Mouse (Mus musculus) embryonic facial prominence, embryonic 13.5 days (tissue): ENCODE data around the gene Sh3rf1. TPM values are rescaled to one million over a fixed set of nuclear protein-coding genes. Genes with fewer than 3 reads are reported as not detected.
A peak's percentile ranks its signal among the peaks of the same experiment; 100 is the strongest.

Experiments
- ATAC-seq: fragments of 200-750 bp; cut with Nextera tagmentation; 2 replicates; pipeline ENCODE4 v1.8.0; 2017; ENCODE audit warnings: low read depth; ENCODE audit not compliant: insufficient number of reproducible peaks, insufficient read depth, low FRiP score, low TSS enrichment
- H3K27ac ChIP-seq: fragments of 300-500 bp; sonication (generic); 2 replicates; pipeline ENCODE4 v1.5.1; 2015; ENCODE audit warnings: moderate library complexity, mild to moderate bottlenecking, inconsistent platforms
- H3K27me3 ChIP-seq: fragments of 300-500 bp; sonication (generic); 2 replicates; pipeline ENCODE4 v1.6.1; 2015; ENCODE audit warnings: mild to moderate bottlenecking, inconsistent platforms
- H3K36me3 ChIP-seq: fragments of 300-500 bp; sonication (generic); 2 replicates; pipeline ENCODE4 v1.6.1; 2015; ENCODE audit warnings: mild to moderate bottlenecking, inconsistent platforms
- H3K4me1 ChIP-seq: fragments of 300-500 bp; sonication (generic); 2 replicates; pipeline ENCODE4 v1.6.1; 2015; ENCODE audit warnings: inconsistent platforms
- H3K4me2 ChIP-seq: fragments of 300-500 bp; sonication (generic); 2 replicates; pipeline ENCODE4 v1.6.1; 2015; ENCODE audit warnings: moderate library complexity, mild to moderate bottlenecking, inconsistent platforms
- H3K4me3 ChIP-seq: fragments of 300-500 bp; sonication (generic); 2 replicates; pipeline ENCODE4 v1.5.1; 2015; ENCODE audit warnings: mild to moderate bottlenecking, inconsistent platforms
- H3K9ac ChIP-seq: fragments of 300-500 bp; sonication (generic); 2 replicates; pipeline ENCODE4 v1.6.1; 2015; ENCODE audit warnings: mild to moderate bottlenecking, inconsistent platforms
- H3K9me3 ChIP-seq: fragments of 300-500 bp; sonication (generic); 2 replicates; pipeline ENCODE4 v1.6.1; 2016; ENCODE audit warnings: inconsistent platforms
- WGBS: fragments of 180-500 bp; shearing (Covaris S2); methylation state at CpG from one replicate; pipeline ENCODE4 v1.1.7; 2015; ENCODE audit warnings: mixed read lengths; 5-methylcytosine and 5-hydroxymethylcytosine counted together
- polyA plus RNA-seq: library from polyadenylated mRNA; unstranded; fragments of >200 nt; fragmentation: Nextera tagmentation; extraction: Ambion mirVana; gene quantifications from 2 replicates; pipeline ENCODE4 v1.2.1, GENCODE M21; 2015

Sh3rf1 gene
- polyA plus RNA-seq, 1 experiment from 2014 or later = 14.9 TPM

- Histone ChIP-seq H3K4me2 (no peak overlapping the region), H3K9me3 (no peaks in the 10 kb centered on the region), H3K36me3 (no peaks in the 10 kb centered on the region), H3K27me3 (no peaks in the 10 kb centered on the region), H3K4me1 (peaks cover 28% of the 10 kb centered on the region), H3K27ac (no peak overlapping the region), H3K4me3 (no peak overlapping the region), H3K9ac (no peak overlapping the region)
- ATAC-seq = no peak
- 84% methylated on average over 10 of the region's 10 CpGs for WGBS
Observed at GRCm38 (mm10) chr8:61316813-61317534, 93.3 kb downstream of the Sh3rf1 start.

GRCm38 (mm10) chr8:61317535-61318136, 94.0 kb downstream of the Sh3rf1 start:
- Histone ChIP-seq H3K36me3 (no peaks in the 10 kb centered on the region), H3K27me3 (no peaks in the 10 kb centered on the region), H3K27ac (no peak overlapping the region), H3K4me2 (no peak overlapping the region), H3K9me3 (no peaks in the 10 kb centered on the region), H3K4me1 (peaks cover 28% of the 10 kb centered on the region), H3K4me3 (no peak overlapping the region), H3K9ac (no peak overlapping the region)
- WGBS = 91% methylated on average over 6 of the region's 6 CpGs
- ATAC-seq = no peak

- Histone ChIP-seq H3K4me3 (no peak overlapping the region), H3K9ac (no peak overlapping the region), H3K4me2 (no peak overlapping the region), H3K4me1 (peaks cover 48% of the 10 kb centered on the region), H3K27ac (no peak overlapping the region), H3K27me3 (no peaks in the 10 kb centered on the region), H3K36me3 (no peaks in the 10 kb centered on the region), H3K9me3 (no peaks in the 10 kb centered on the region)
- WGBS = 41% methylated on average over 3 of the region's 3 CpGs
- ATAC-seq = no peak
Observed at GRCm38 (mm10) chr8:61321216-61321615, 97.5 kb downstream of the Sh3rf1 start.

GRCm38 (mm10) chr8:61321780-61322179, 98.1 kb downstream of the Sh3rf1 start:
- Histone ChIP-seq H3K27ac (no peak overlapping the region), H3K4me1 (peaks cover 48% of the 10 kb centered on the region), H3K9me3 (no peaks in the 10 kb centered on the region), H3K27me3 (no peaks in the 10 kb centered on the region), H3K9ac (no peak overlapping the region), H3K4me2 (no peak overlapping the region), H3K4me3 (no peak overlapping the region), H3K36me3 (no peaks in the 10 kb centered on the region)
- 55% methylated on average over 5 of the region's 5 CpGs for whole genome bisulfite sequencing
- ATAC-seq = no peak

GRCm38 (mm10) chr8:61322462-61322861, 98.8 kb downstream of the Sh3rf1 start:
- Histone ChIP-seq H3K4me1 (peaks cover 48% of the 10 kb centered on the region), H3K27me3 (no peaks in the 10 kb centered on the region), H3K9ac (no peak overlapping the region), H3K9me3 (no peaks in the 10 kb centered on the region), H3K27ac (no peak overlapping the region), H3K4me2 (no peak overlapping the region), H3K4me3 (no peak overlapping the region), H3K36me3 (no peaks in the 10 kb centered on the region)
- WGBS = 70% methylated on average over 8 of the region's 8 CpGs
- ATAC-seq = no peak

- peak overlapping the region; percentile 26 for H3K4me2 ChIP-seq
- H3K36me3 ChIP-seq = peaks cover 5% of the 10 kb centered on the region
- H3K9ac ChIP-seq = no peak overlapping the region
- H3K27ac ChIP-seq = peak overlapping the region; percentile 65
- no peak overlapping the region for H3K4me3 ChIP-seq
- peaks cover 42% of the 10 kb centered on the region for H3K4me1 ChIP-seq
- H3K27me3 ChIP-seq = no peaks in the 10 kb centered on the region
- no peak for ATAC-seq
- no peaks in the 10 kb centered on the region for H3K9me3 ChIP-seq
- 17% methylated on average over 10 of the region's 10 CpGs for WGBS
Observed at GRCm38 (mm10) chr8:61324363-61324914, 100.8 kb downstream of the Sh3rf1 start.

- Histone ChIP-seq H3K9me3 (no peaks in the 10 kb centered on the region), H3K4me2 (0 out of 2 replicates have a peak overlapping the region, but pooled peaks have one; percentile 26), H3K36me3 (peaks cover 11% of the 10 kb centered on the region), H3K27me3 (no peaks in the 10 kb centered on the region), H3K4me1 (peaks cover 36% of the 10 kb centered on the region), H3K4me3 (no peak overlapping the region), H3K27ac (no peak overlapping the region), H3K9ac (no peak overlapping the region)
- no peak for ATAC-seq
- 55% methylated on average over 16 of the region's 16 CpGs for WGBS
Observed at GRCm38 (mm10) chr8:61325014-61325715, 101.5 kb downstream of the Sh3rf1 start.

- WGBS = 52% methylated on average over 8 of the region's 8 CpGs
- Histone ChIP-seq H3K9ac (no peak overlapping the region), H3K36me3 (peaks cover 11% of the 10 kb centered on the region), H3K27ac (no peak overlapping the region), H3K9me3 (no peaks in the 10 kb centered on the region), H3K27me3 (no peaks in the 10 kb centered on the region), H3K4me3 (no peak overlapping the region), H3K4me1 (peaks cover 32% of the 10 kb centered on the region), H3K4me2 (no peak overlapping the region)
- no peak for ATAC-seq
Observed at GRCm38 (mm10) chr8:61326281-61326680, 102.6 kb downstream of the Sh3rf1 start.

- Histone ChIP-seq H3K36me3 (peaks cover 11% of the 10 kb centered on the region), H3K9me3 (no peaks in the 10 kb centered on the region), H3K4me1 (peaks cover 29% of the 10 kb centered on the region), H3K9ac (no peak overlapping the region), H3K27ac (no peak overlapping the region), H3K27me3 (no peaks in the 10 kb centered on the region), H3K4me2 (no peak overlapping the region), H3K4me3 (no peak overlapping the region)
- no peak for ATAC-seq
- 70% methylated on average over 5 of the region's 5 CpGs for WGBS
Observed at GRCm38 (mm10) chr8:61327333-61327732, 103.7 kb downstream of the Sh3rf1 start.

- peaks cover 8% of the 10 kb centered on the region; the same call in 1 of the 2 replicates for H3K4me1 ChIP-seq
- no peak overlapping the region for H3K27ac ChIP-seq
- H3K9me3 ChIP-seq = no peaks in the 10 kb centered on the region
- H3K9ac ChIP-seq = no peak overlapping the region
- no peak for ATAC-seq
- 84% methylated on average over 6 of the region's 6 CpGs for WGBS
- no peak overlapping the region for H3K4me3 ChIP-seq
- H3K4me2 ChIP-seq = no peak overlapping the region
- H3K36me3 ChIP-seq = peaks cover 14% of the 10 kb centered on the region
- H3K27me3 ChIP-seq = no peaks in the 10 kb centered on the region
Observed at GRCm38 (mm10) chr8:61339629-61340028, 116.0 kb downstream of the Sh3rf1 start.

- Histone ChIP-seq H3K36me3 (peaks cover 13% of the 10 kb centered on the region), H3K4me2 (no peak overlapping the region), H3K27ac (no peak overlapping the region), H3K9ac (no peak overlapping the region), H3K9me3 (no peaks in the 10 kb centered on the region), H3K27me3 (no peaks in the 10 kb centered on the region), H3K4me1 (peaks cover 8% of the 10 kb centered on the region; the same call in 1 of the 2 replicates), H3K4me3 (no peak overlapping the region)
- 86% methylated on average over 17 of the region's 17 CpGs for WGBS
- no peak for ATAC-seq
Observed at GRCm38 (mm10) chr8:61340283-61340984, 116.8 kb downstream of the Sh3rf1 start.
